Mouse (Mus musculus) forelimb bud, embryonic 11.5 days (tissue): ENCODE data around the gene Gm8660.
"Not testable (repeated sequence)": the region's sequence is repeated elsewhere in the genome, so short reads cannot be mapped to it uniquely, and the experiment has no call there.

Experiments
- DNase-seq: peaks from one replicate; pipeline ENCODE4 v3.0.0-alpha.2; 2012; ENCODE audit warnings: low read depth, low spot score

Gene Gm8660

GRCm38 (mm10) chr7:22370939-22371338, at the start of gene Gm8660:
TSS of gene Gm8660 (minus strand) at chr7:22371039.
- DNase-seq: not testable (repeated sequence)

GRCm38 (mm10) chr7:22413283-22413682, 42.4 kb upstream of the Gm8660 start, which contains the start of gene Vmn1r148:
TSS of gene Vmn1r148 (plus strand) at chr7:22413583.
- not testable (repeated sequence) for DNase-seq

- DNase-seq: not testable (repeated sequence)
Measured at GRCm38 (mm10) chr7:22329617-22330016, 41.2 kb downstream of the Gm8660 start, which contains the start of gene Gm4187. TSS of gene Gm4187 (minus strand) at chr7:22329717.
